Mouse (Mus musculus): ENCODE measurements at regions not wholly inside any gene's neighbourhood (a gene's known extent, or its start where the extent isn't known, plus 50 kb on each side); places are given as distances from the start of the nearest gene placed in this dataset.

DNA sequence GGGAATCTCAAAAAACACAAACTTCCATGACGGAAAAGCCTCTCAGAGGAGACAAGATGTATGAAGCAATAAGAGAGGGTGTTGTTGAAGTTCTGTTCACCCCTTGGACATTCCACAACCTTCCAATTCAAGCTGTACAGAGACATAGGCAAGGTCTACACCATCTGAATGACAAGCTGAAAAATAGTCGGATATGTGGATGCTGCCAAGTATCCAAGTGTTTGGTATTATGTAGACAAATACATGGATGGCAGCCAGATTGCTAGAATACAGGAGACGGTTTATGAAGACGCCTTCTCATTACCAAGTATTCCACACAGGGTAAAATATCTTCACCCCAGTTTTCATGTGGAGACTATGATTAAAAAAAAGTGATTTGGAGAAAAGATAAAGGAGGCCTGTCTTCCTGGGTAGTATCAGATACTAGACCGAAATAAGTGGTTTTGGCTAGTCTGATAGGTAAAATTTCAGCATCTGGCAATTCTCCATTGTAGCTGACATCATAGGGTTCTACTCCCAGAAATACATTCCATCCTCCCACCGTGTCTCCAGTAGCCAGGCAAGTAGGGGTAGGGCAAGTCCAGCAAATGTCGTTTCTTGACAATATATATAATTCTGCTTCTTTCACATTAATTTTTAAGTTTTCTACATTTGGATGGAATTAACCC, 583.6 kb downstream of the Efna5 start:
- TF ChIP-seq CTCF (IDR thresholded peaks at IDR 0.05; ENCODE audit: borderline replicate concordance, control insufficient read depth, extremely low read depth, insufficient read depth, low read length, poor library complexity) = no peak
- no peak for TF ChIP-seq POLR2A (IDR thresholded peaks at IDR 0.05; ENCODE audit: control insufficient read depth, extremely low read depth, insufficient read depth, low read length, poor library complexity)
